Mouse (Mus musculus): ENCODE data around the gene Olfr1368.
"Not testable (repeated sequence)": the region's sequence is repeated elsewhere in the genome, so short reads cannot be mapped to it uniquely, and the experiment has no call there.

The Olfr1368 gene

GRCm38 (mm10) chr13:21167910-21168300 is 22.2 kb upstream of the Olfr1368 start:
- DNase-seq (ENCODE audit: low read depth, low spot score): peak; percentile 53

GRCm38 (mm10) chr13:21166936-21167909 is 21.6 kb upstream of the Olfr1368 start:
- peak; percentile 91 for DNase-seq (ENCODE audit: low read depth, low spot score)

- no peak for DNase-seq (ENCODE audit: low read depth, low spot score)
Measured at GRCm38 (mm10) chr13:21162591-21162990, 16.9 kb upstream of the Olfr1368 start.

- DNase-seq (ENCODE audit: low read depth, low spot score): no peak
Measured at GRCm38 (mm10) chr13:21161591-21161990, 15.9 kb upstream of the Olfr1368 start.

GRCm38 (mm10) chr13:21160657-21161590 is 15.3 kb upstream of the Olfr1368 start:
- peak; percentile 91 for DNase-seq (ENCODE audit: low read depth, low spot score)

DNA sequence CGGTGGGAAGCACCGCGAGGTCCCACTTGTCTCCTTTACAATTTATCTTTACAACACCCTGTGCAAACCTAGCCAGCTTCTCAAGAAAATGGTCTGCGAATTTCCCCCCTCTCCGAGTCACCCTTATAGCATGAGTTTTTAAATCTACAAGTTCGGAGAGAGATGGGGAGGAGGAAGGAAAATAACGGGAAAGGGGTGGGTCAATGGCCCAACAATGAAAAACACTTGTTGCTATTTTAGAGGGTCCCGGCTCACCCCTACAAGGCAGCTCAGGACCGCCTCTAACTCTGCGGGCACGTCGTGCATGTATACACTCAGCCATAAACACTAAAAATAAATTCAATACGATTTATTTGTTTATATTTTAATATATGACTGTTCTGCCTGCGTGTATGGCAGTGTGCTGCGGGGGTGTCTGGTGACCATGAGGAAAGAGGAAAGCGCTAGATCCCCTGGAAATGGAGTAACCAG is 14.4 kb upstream of the Olfr1368 start:
- no peak for DNase-seq (ENCODE audit: low read depth, low spot score)

- peak; percentile 37 for DNase-seq (ENCODE audit: low read depth, low spot score)
Measured at GRCm38 (mm10) chr13:21159475-21159819, 13.8 kb upstream of the Olfr1368 start.

DNA sequence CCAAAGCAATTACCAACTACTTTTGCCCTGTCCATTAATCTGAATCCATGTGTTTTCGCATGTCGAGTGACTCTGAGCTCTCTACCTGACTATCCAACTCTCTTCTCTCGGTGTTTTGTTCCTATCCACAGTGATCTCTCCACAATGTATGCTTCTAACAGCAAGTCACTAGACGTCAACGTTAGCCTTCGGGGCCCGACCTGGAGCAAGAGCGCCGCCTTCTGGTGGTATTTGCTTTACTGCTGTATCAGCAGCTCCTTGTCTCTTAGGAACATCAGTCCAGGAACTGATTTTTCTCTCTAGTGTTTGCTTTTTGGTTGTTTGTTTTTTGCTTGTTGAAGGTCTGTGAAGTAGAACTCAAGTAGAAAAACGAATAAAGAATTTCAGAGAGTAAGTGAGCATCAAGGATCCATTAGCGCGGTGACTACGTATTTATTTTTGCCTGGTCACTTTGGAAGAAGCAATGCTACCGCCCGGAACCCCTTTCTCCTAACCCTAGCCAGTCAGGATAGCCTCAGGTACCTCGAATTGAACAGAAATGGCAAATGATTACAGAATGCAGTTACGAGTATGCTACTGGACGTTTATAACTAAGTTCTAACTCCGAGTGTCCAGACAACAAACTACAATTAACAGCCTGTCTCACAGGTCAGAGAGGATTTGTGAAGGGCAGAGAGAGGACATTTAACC is 13.3 kb upstream of the Olfr1368 start:
- DNase-seq (ENCODE audit: low read depth, low spot score): peak; percentile 95

GRCm38 (mm10) chr13:21158071-21158470 is 12.4 kb upstream of the Olfr1368 start:
- no peak for DNase-seq (ENCODE audit: low read depth, low spot score)

- DNase-seq (ENCODE audit: low read depth, low spot score): no peak
Measured at GRCm38 (mm10) chr13:21155888-21156287, 10.2 kb upstream of the Olfr1368 start.

DNA sequence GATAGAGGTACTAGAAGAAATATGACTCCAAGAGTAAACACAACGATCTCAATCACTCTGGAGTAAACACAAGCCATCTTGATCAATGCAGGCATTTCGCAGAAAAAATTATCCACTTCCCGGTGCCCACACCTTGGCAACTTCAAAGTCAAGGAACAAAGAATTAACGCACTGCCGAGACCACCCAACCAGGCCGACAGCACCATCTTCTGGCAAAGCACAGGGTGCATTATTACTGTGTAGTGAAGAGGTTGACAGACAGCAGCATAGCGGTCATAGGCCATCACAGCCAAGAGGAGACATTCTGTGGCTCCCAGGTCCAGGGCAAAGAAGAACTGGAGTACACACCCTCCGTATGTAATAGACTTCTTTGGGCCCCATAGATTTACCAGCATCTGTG is 3.2 kb downstream of the Olfr1368 start:
- DNase-seq (ENCODE audit: low read depth, low spot score): no peak

DNA sequence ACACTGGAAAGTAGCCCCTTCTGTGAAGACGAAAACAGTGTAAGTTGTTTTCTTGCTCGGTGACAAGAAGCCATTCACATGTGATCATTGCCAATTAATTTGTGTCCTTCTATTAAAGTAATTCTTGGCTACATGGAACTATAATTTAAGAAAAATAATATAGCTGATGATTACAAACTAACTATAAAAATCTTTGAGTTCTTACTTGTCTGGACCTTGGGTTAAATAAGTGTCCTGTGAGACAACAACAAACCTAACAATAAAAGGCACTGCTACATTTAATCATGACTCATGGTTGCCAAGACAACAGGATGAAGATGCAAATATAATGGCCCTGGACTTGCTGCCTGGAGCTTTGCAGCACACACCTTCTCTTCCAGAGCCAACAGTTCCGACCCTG is 16.3 kb downstream of the Olfr1368 start, which contains the start of gene Olfr263:
Olfr263 (plus strand) TSS at position 301 of the 400 bp plus-strand sequence.
- DNase-seq (ENCODE audit: low read depth, low spot score): peak; percentile 1

GRCm38 (mm10) chr13:21114121-21114520 is 31.5 kb downstream of the Olfr1368 start:
- DNase-seq (ENCODE audit: low read depth, low spot score): no peak

DNA sequence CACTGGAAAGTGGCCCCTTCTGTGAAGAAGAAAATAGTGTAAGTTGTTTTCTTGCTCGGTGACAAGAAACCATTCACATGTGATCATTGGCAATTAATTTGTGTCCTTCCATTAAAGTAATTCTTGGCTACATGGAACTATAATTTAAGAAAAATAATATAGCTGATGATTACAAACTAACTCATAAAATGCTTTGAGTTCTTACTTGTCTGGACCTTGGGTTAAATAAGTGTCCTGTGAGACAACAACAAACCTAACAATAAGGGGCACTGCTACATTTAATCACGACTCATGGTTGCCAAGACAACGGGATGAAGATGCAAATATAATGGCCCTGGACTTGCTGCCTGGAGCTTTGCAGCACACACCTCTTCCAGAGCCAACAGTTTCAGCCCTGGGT is 34.5 kb downstream of the Olfr1368 start, which contains the start of gene Olfr1369-ps1:
Olfr1369-ps1 (plus strand) TSS at position 301 of the 400 bp plus-strand sequence.
- not testable (repeated sequence) for DNase-seq (ENCODE audit: low read depth, low spot score)

DNA sequence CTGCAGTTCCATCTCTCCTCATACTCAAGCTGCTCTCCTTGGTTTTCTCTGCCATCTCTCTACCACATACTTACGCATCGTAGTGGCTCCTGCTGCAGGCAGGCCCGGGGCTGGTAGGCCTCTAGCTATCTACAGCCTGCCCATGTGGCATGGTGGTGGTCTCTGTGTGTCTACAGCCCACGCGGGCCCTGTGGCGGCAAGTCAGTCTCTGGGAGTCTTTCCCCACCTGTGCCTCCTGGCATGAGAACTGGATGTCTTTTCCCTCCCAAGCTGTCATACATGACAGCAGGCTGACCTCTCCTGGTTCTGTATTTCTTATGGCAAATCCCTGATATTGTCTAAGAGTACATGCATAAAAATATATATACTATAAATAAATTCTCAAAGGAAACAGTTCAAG is 35.2 kb downstream of the Olfr1368 start:
- no peak for DNase-seq (ENCODE audit: low read depth, low spot score)

DNA sequence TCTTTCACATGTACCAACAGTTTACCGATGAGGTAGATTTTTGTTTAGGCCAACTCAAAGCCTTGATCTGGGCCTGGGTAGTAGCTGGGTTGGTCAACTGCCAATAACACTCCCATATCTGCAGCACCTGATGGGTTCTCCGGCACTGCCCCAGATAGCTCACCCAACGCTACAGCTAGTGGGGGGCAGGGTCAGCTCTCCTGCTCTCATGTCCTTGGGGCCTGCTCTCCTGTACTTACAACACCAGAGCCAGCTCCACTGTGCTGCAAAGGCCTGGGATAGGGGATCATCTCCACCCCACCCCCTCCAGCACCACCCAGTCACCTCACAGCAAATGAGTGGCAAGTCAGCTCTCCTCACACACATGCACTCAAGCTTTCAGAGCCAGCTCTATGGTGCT is 35.9 kb downstream of the Olfr1368 start:
- no peak for DNase-seq (ENCODE audit: low read depth, low spot score)
